Mouse (Mus musculus): ENCODE data around the gene Slc5a10.

- TF ChIP-seq CTCF (IDR thresholded peaks at IDR 0.05; ENCODE audit: low read depth, low read length) (no peak), POLR2AphosphoS5 (IDR thresholded peaks at IDR 0.05; ENCODE audit: insufficient replicate concordance, low read depth, low read length) (no peak), GATA1 (IDR thresholded peaks at IDR 0.05; ENCODE audit: borderline replicate concordance, low read length) (no peak)
These were observed 68.4 kb downstream of the Slc5a10 start for GRCm38 (mm10) chr11:61652216-61652615.

Data from G1E (cell line).